Mouse (Mus musculus) cerebellum, adult 2 months (tissue): ENCODE measurements around the gene Cbfa2t3. TPM values are rescaled to one million over a fixed set of nuclear protein-coding genes. Genes with fewer than 3 reads are reported as not detected.

Experiments used
- DNase-seq, 2 experiments: peaks; one replicate each; pipeline ENCODE4 v3.0.0; 2021
- H3K27ac ChIP-seq: fragments of 200-500 bp; 2 replicates; pipeline ENCODE4 v1.5.1; 2012; ENCODE audit warnings: low read length, control low read depth, inconsistent platforms; ENCODE audit not compliant: insufficient read depth
- H3K27me3 ChIP-seq: fragments of 200-500 bp; 2 replicates; pipeline ENCODE4 v1.6.1; 2012; ENCODE audit warnings: inconsistent platforms, mild to moderate bottlenecking, low read length, moderate library complexity; ENCODE audit not compliant: control insufficient read depth, insufficient read depth
- H3K4me1 ChIP-seq: fragments of 200-500 bp; 2 replicates; pipeline ENCODE4 v1.6.1; 2011; ENCODE audit warnings: low read length; ENCODE audit not compliant: control insufficient read depth, insufficient read depth
- H3K4me3 ChIP-seq: fragments of 200-500 bp; replicated peaks from 2 replicates; pipeline ENCODE3; 2011; ENCODE audit warnings: mild to moderate bottlenecking, low read depth, low read length, control low read depth; ENCODE audit not compliant: insufficient read depth
- CTCF ChIP-seq: fragments of 200-500 bp; IDR thresholded peaks from 2 replicates; pipeline ENCODE4 v1.5.1; 2011; ENCODE audit warnings: low read depth, mild to moderate bottlenecking, control low read depth, low read length, moderate library complexity, borderline replicate concordance; ENCODE audit not compliant: insufficient read depth
- POLR2A ChIP-seq: fragments of 200-500 bp; IDR thresholded peaks from 2 replicates; pipeline ENCODE4 v1.6.1; 2011; ENCODE audit warnings: low read length, control low read depth, borderline replicate concordance; ENCODE audit not compliant: insufficient read depth
- WGBS: fragments of 180-500 bp; shearing (Covaris S2); methylation state at CpG from one replicate; pipeline ENCODE4 v1.1.7; 2018; 5-methylcytosine and 5-hydroxymethylcytosine counted together
- polyA plus RNA-seq: library from polyadenylated mRNA; depleted of rRNA; stranded (reverse); fragments of >200 nt; gene quantifications from 2 replicates; pipeline ENCODE4 v1.2.3, GENCODE M21; 2012

Cbfa2t3 gene
- polyA plus RNA-seq, 1 experiment = 17.7 TPM

DNA sequence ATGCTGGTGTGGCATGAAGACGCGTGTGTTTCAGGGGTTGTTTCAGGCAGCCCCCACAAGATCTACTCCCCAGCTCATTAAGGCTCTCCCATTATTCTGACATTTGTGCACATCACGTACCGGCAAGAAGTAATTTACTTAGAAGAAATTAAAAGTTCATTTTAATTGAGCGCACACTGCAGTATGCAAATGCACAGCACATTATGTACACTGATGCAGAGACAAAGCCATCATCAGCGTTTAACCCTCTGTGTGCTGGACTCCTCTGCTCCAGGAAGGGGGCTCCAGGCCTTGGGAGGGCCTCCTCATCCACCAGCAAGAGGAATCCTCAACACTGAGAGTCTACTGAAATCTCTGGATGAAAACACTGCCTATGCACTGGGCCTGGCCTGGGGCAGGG lies 39.0 kb upstream of the Cbfa2t3 start:
- no peak for TF ChIP-seq POLR2A
- TF ChIP-seq CTCF = no peak
- no peak for DNase-seq
- no peak overlapping the region for H3K4me3 ChIP-seq
- WGBS = 85% methylated on average over 6 of the region's 6 CpGs
- H3K27ac ChIP-seq = no peak overlapping the region
- H3K4me1 ChIP-seq = peaks cover 56% of the 10 kb centered on the region
- H3K27me3 ChIP-seq = no peaks in the 10 kb centered on the region

DNA sequence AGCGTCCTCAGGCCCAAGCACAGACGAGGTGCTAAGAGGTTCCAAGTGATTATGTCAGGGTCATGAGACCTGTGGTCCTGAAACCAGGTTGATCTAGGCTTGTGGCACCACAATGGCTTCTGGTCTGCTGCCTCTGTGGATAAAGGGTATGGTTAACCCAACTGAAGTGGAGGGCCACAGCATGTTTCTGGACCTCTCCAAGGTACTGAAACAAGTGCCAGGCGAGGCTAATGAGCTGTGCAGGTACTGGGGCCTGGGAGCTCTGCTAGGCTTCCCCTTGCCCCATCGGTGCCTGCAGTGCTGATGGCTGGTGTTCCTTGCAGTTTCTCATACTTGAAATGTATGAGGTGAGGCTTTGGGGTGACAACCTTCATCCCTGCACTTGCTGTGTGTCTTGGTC lies 38.2 kb upstream of the Cbfa2t3 start:
- Histone ChIP-seq H3K4me1 (peaks cover 52% of the 10 kb centered on the region), H3K4me3 (no peak overlapping the region), H3K27me3 (no peaks in the 10 kb centered on the region), H3K27ac (no peak overlapping the region)
- TF ChIP-seq CTCF = no peak
- no peak for TF ChIP-seq POLR2A
- 50% methylated on average over 4 of the region's 4 CpGs for WGBS
- no peak for DNase-seq

DNA sequence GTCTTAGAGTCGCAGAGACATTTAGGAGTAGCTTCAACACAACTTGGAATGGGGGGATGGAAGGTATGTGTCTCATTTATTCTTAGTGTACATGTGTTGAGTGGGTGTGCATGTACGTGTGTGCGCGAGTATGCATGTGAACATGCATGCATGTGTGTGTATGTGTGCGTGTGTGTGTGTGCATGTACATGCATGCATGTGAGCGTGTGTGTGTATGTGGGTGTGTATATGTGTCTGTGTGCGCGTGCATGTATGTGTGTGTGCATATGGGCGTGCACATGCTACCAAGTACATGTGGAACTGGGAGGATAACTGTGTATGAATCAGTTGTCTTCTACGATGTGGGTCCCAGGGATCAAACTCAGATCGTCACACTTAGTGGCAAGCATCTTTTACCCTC lies 37.7 kb upstream of the Cbfa2t3 start:
- 87% methylated on average over 11 of the region's 11 CpGs for WGBS
- no peak for DNase-seq
- Histone ChIP-seq H3K4me3 (no peak overlapping the region), H3K4me1 (peaks cover 48% of the 10 kb centered on the region), H3K27ac (no peak overlapping the region), H3K27me3 (no peaks in the 10 kb centered on the region)
- no peak for TF ChIP-seq POLR2A
- TF ChIP-seq CTCF = no peak

DNA sequence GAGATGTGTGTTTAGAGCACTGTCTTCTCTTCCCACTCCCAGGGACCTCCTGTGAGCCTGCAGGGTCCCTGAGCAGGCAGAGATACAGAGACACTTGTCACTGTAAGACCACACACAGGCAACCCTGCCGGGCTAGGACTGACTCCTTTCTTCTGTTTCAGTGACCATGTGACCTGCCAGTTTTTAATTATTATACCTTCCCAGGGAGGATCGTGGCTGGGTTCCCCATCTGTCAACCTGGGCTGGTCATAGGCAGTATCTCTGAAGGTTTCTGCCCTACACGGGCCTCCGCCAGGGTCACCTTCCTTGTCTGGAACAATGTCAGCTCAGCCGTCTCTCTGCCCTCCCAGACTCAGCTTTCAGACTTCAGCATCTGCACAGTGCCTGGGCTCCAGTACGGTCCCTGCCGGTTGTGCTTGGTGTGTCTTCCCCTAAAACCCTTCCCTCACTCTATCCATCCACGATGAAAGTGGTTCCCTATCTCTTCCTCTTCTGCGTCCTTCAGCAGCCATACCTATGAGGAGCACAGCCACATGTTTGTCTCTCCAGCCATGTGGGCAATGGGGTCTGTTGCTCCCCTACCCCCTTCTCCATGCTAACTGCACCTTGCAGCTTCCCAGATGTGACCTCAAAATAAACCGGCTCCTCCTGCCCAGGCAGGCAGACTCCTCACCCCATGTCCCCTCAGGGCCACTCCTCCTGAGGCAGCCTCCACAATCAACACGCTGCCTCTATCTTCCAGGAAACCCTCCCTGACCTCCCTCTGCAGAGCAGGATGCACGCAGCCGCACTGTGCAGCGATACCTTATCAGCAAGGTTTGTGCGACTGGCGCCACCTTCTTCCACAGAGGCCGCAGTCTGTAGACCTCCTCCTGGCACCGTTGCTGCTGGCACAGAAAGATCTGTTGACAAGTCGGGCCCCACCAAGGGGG lies 36.9 kb upstream of the Cbfa2t3 start:
- no peak overlapping the region for H3K27ac ChIP-seq
- no peak overlapping the region for H3K4me3 ChIP-seq
- no peaks in the 10 kb centered on the region for H3K27me3 ChIP-seq
- WGBS = 30% methylated on average over 19 of the region's 19 CpGs
- DNase-seq = peak in 1 of 2 experiments; percentile 53
- TF ChIP-seq CTCF (no peak), POLR2A (no peak)
- H3K4me1 ChIP-seq = peaks cover 47% of the 10 kb centered on the region

DNA sequence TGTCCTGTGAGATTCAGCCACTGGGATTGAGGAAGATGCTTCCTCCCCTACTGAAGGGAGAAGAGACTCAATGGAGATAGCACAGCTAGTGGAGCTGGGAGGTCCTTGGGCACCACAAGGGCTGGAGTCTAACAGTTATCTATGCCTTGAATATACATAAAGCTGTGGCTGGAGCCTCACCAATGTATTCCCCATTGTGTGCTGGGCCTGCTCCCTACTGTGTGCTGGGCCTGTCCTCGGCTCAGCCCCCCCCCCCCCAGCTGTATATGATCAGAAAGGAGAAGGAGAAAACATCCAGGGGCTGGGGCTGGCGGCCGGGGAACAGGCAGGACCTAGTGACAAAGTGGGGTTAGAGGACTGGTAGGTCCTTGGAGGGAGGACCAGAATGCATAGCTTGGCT lies 36.2 kb upstream of the Cbfa2t3 start:
- Histone ChIP-seq H3K4me1 (peaks cover 47% of the 10 kb centered on the region), H3K27me3 (no peaks in the 10 kb centered on the region), H3K27ac (no peak overlapping the region), H3K4me3 (no peak overlapping the region)
- TF ChIP-seq CTCF = no peak
- no peak for TF ChIP-seq POLR2A
- WGBS = 52% methylated on average over 3 of the region's 3 CpGs
- DNase-seq = no peak

DNA sequence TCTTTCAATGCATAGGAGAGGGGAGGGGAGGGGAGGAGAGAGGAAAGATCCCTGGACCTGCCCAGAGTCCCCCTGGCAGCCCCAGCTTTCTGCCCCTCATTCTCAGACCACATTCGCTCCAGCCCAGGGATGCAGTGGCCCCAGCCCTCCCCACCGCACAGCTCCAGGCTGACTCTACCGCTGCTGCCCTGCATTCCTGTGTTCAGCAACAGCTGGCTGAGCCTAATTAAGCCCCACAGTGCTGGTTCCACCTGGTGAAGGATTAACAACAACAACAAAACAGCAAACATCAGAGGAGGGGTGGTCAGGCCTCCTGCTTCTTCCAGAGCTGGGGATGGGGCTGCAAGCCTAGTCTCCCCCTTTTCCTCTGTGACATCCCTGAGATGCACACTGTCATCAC lies 29.7 kb upstream of the Cbfa2t3 start:
- Histone ChIP-seq H3K27ac (no peak overlapping the region), H3K4me1 (peaks cover 3% of the 10 kb centered on the region; the same call in 1 of the 2 replicates), H3K27me3 (no peaks in the 10 kb centered on the region), H3K4me3 (no peak overlapping the region)
- 57% methylated on average over 3 of the region's 3 CpGs for WGBS
- TF ChIP-seq CTCF = no peak
- TF ChIP-seq POLR2A = no peak
- DNase-seq = no peak

DNA sequence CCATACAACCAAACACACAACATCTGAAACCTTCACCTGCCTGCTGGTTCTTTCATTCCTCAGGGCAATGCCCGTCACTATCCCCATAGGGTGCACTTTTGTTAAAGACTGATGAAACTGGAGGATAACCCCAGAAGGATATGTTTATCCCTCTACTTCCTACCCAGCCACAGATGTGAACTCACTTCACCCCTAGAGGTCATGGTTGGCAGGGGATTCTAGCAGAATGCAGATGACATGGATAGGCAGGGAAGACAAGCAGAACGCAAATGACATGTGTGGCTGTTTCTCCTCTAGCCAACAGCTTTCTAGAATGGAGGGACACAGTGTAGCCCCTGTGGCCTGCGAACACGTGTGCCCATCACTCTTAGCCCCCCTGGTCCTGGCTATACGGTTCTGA lies 28.5 kb upstream of the Cbfa2t3 start:
- 63% methylated on average over 5 of the region's 5 CpGs for WGBS
- Histone ChIP-seq H3K27ac (no peak overlapping the region), H3K4me1 (peaks cover 3% of the 10 kb centered on the region; the same call in 1 of the 2 replicates), H3K4me3 (no peak overlapping the region), H3K27me3 (no peaks in the 10 kb centered on the region)
- no peak for TF ChIP-seq CTCF
- TF ChIP-seq POLR2A = no peak
- no peak for DNase-seq

DNA sequence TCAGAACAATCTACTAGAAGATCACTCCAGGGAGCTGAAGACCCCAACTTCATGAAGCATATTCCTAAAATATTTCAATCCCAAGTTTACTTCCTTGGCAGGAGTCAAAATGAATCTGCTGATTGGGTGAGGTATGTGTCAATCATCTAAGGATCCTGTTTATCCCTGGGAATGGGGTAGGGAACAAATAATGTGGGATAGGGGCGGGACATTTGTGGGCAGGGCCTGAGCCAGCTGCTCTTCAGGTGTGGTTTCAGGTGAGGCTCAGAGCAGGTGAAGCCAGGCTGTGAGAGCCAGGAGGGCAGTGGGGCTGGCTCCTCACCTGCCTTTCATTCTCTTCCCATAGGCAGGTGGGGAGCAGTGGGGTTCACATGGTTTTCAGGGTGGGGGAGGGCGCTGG lies 27.9 kb upstream of the Cbfa2t3 start:
- Histone ChIP-seq H3K27ac (no peak overlapping the region), H3K4me3 (no peak overlapping the region), H3K4me1 (peaks cover 3% of the 10 kb centered on the region; the same call in 1 of the 2 replicates), H3K27me3 (no peaks in the 10 kb centered on the region)
- DNase-seq = no peak
- 88% methylated on average over 2 of the region's 2 CpGs for WGBS
- no peak for TF ChIP-seq CTCF
- TF ChIP-seq POLR2A = no peak
